Mouse (Mus musculus): ENCODE results near the gene Gse1. TPM values are rescaled to one million over a fixed set of nuclear protein-coding genes. Genes with fewer than 3 reads are reported as not detected.

The Gse1 gene
- polyA plus RNA-seq, 1 experiment: 55.9 TPM

GRCm38 (mm10) chr8:120557170-120557965 lies 329.1 kb downstream of the Gse1 start:
- Histone ChIP-seq H3K36me3 (ENCODE audit: control insufficient read depth, insufficient read depth, low read length) (peaks cover 31% of the 10 kb centered on the region), H3K4me1 (ENCODE audit: control insufficient read depth, insufficient read depth, insufficient read length, low read length) (peaks cover 9% of the 10 kb centered on the region), H3K27ac (ENCODE audit: insufficient read depth, low read depth, low read length) (no peak overlapping the region), H3K27me3 (ENCODE audit: control insufficient read depth, insufficient read depth, low read length) (no peaks in the 10 kb centered on the region), H3K4me3 (ENCODE audit: low read depth, low read length) (no peak overlapping the region)
- TF ChIP-seq POLR2A (IDR thresholded peaks at IDR 0.05; ENCODE audit: low read depth, low read length) (no peak), CTCF (IDR thresholded peaks at IDR 0.05; ENCODE audit: extremely low read depth, insufficient read length, insufficient replicate concordance, low read depth, low read length) (no peak)
- 74% methylated on average over 15 of the region's 15 CpGs for WGBS

GRCm38 (mm10) chr8:120558162-120558561 lies 329.9 kb downstream of the Gse1 start:
- H3K4me1 ChIP-seq (ENCODE audit: control insufficient read depth, insufficient read depth, insufficient read length, low read length): peaks cover 13% of the 10 kb centered on the region
- 83% methylated on average over 4 of the region's 4 CpGs for WGBS

GRCm38 (mm10) chr8:120559654-120560053 lies 331.4 kb downstream of the Gse1 start:
- Histone ChIP-seq H3K27ac (ENCODE audit: insufficient read depth, low read depth, low read length) (no peak overlapping the region), H3K27me3 (ENCODE audit: control insufficient read depth, insufficient read depth, low read length) (no peaks in the 10 kb centered on the region), H3K36me3 (ENCODE audit: control insufficient read depth, insufficient read depth, low read length) (peaks cover 37% of the 10 kb centered on the region), H3K4me1 (ENCODE audit: control insufficient read depth, insufficient read depth, insufficient read length, low read length) (peaks cover 20% of the 10 kb centered on the region), H3K4me3 (ENCODE audit: low read depth, low read length) (no peak overlapping the region)
- no peak for TF ChIP-seq CTCF (IDR thresholded peaks at IDR 0.05; ENCODE audit: extremely low read depth, insufficient read length, insufficient replicate concordance, low read depth, low read length)
- no peak for TF ChIP-seq POLR2A (IDR thresholded peaks at IDR 0.05; ENCODE audit: low read depth, low read length)
- WGBS: 72% methylated on average over 11 of the region's 11 CpGs

More at GRCm38 (mm10) chr8:120558162-120558561, 329.9 kb downstream of the Gse1 start:
- Histone ChIP-seq H3K27ac (ENCODE audit: insufficient read depth, low read depth, low read length) (no peak overlapping the region), H3K4me3 (ENCODE audit: low read depth, low read length) (no peak overlapping the region), H3K27me3 (ENCODE audit: control insufficient read depth, insufficient read depth, low read length) (no peaks in the 10 kb centered on the region), H3K36me3 (ENCODE audit: control insufficient read depth, insufficient read depth, low read length) (peaks cover 37% of the 10 kb centered on the region)
- TF ChIP-seq POLR2A (IDR thresholded peaks at IDR 0.05; ENCODE audit: low read depth, low read length) (no peak), CTCF (IDR thresholded peaks at IDR 0.05; ENCODE audit: extremely low read depth, insufficient read length, insufficient replicate concordance, low read depth, low read length) (no peak)

GRCm38 (mm10) chr8:120560535-120560934 lies 332.3 kb downstream of the Gse1 start:
- 92% methylated on average over 5 of the region's 5 CpGs for WGBS
- no peak overlapping the region for H3K27ac ChIP-seq (ENCODE audit: insufficient read depth, low read depth, low read length)
- TF ChIP-seq POLR2A (IDR thresholded peaks at IDR 0.05; ENCODE audit: low read depth, low read length) (no peak), CTCF (IDR thresholded peaks at IDR 0.05; ENCODE audit: extremely low read depth, insufficient read length, insufficient replicate concordance, low read depth, low read length) (no peak)
- H3K27me3 ChIP-seq (ENCODE audit: control insufficient read depth, insufficient read depth, low read length): no peaks in the 10 kb centered on the region
- no peak overlapping the region for H3K4me3 ChIP-seq (ENCODE audit: low read depth, low read length)
- peaks cover 20% of the 10 kb centered on the region for H3K4me1 ChIP-seq (ENCODE audit: control insufficient read depth, insufficient read depth, insufficient read length, low read length)
- H3K36me3 ChIP-seq (ENCODE audit: control insufficient read depth, insufficient read depth, low read length): peaks cover 36% of the 10 kb centered on the region

- H3K36me3 ChIP-seq (ENCODE audit: control insufficient read depth, insufficient read depth, low read length): peaks cover 43% of the 10 kb centered on the region
- H3K27ac ChIP-seq (ENCODE audit: insufficient read depth, low read depth, low read length): no peak overlapping the region
- peaks cover 20% of the 10 kb centered on the region for H3K4me1 ChIP-seq (ENCODE audit: control insufficient read depth, insufficient read depth, insufficient read length, low read length)
- H3K27me3 ChIP-seq (ENCODE audit: control insufficient read depth, insufficient read depth, low read length): no peaks in the 10 kb centered on the region
- 80% methylated on average over 22 of the region's 22 CpGs for WGBS
- H3K4me3 ChIP-seq (ENCODE audit: low read depth, low read length): no peak overlapping the region
- no peak for TF ChIP-seq POLR2A (IDR thresholded peaks at IDR 0.05; ENCODE audit: low read depth, low read length)
- peak; percentile 48; the same call in 1 of the 2 replicates for TF ChIP-seq CTCF (IDR thresholded peaks at IDR 0.05; ENCODE audit: extremely low read depth, insufficient read length, insufficient replicate concordance, low read depth, low read length)
Observed at GRCm38 (mm10) chr8:120561539-120562435, 333.5 kb downstream of the Gse1 start.

GRCm38 (mm10) chr8:120562680-120563347 lies 334.6 kb downstream of the Gse1 start:
- TF ChIP-seq CTCF (IDR thresholded peaks at IDR 0.05; ENCODE audit: extremely low read depth, insufficient read length, insufficient replicate concordance, low read depth, low read length) (no peak), POLR2A (IDR thresholded peaks at IDR 0.05; ENCODE audit: low read depth, low read length) (no peak)
- Histone ChIP-seq H3K4me3 (ENCODE audit: low read depth, low read length) (no peak overlapping the region), H3K27me3 (ENCODE audit: control insufficient read depth, insufficient read depth, low read length) (no peaks in the 10 kb centered on the region), H3K36me3 (ENCODE audit: control insufficient read depth, insufficient read depth, low read length) (peaks cover 53% of the 10 kb centered on the region), H3K4me1 (ENCODE audit: control insufficient read depth, insufficient read depth, insufficient read length, low read length) (peaks cover 20% of the 10 kb centered on the region), H3K27ac (ENCODE audit: insufficient read depth, low read depth, low read length) (no peak overlapping the region)
- 91% methylated on average over 18 of the region's 18 CpGs for WGBS
